Comparison of ENCODE assay signal across 17 mouse cellular contexts in the genomic region with DNA sequence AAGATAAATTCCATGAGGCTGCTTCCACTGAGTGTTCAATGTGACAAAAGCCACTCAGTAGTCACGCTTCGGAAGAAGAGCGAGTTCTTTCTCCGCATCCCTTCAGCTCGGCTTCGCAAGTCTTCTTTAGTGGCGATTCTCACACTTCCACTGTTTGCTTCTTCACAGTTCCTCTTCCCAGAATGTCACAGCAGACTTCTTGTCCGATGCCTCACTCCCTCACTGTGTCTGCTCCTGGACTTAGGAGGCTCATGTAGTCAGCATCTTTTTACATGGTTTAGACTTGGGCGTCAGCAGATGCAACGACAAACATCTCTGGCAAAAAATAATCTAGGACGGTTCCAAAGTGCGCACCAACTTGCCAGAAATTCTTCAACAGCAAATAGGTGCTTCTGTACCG.
"Had no signal": no experiment of that assay in that cellular context is flagged by ENCODE, and none has a peak within 500 bp of the region (broad histone marks: within the 10 kb centered on the region; RNA-seq: fewer than 3 reads in every experiment).

No protein-coding gene starts in this region.

- H3K27me3 ChIP-seq: midbrain, embryonic 12.5 days; neural tube, embryonic 13.5 days; neural tube, embryonic 15.5 days had no signal

- H3K9me3 ChIP-seq: midbrain, embryonic 10.5 days; midbrain, embryonic 12.5 days; neural tube, embryonic 13.5 days; neural tube, embryonic 15.5 days had no signal

- ATAC-seq: midbrain, embryonic 16.5 days had no signal

- H3K36me3 ChIP-seq: midbrain, embryonic 12.5 days had no signal

- DNase-seq: lung, adult 18-20 months; lung, embryonic 14.5 days; lung, postnatal 10 days; lung, postnatal 4 days; midbrain, embryonic 14.5 days; retina, postnatal 1 day; right cerebral cortex, postnatal 14 days; spleen, adult 18-20 months; thymus, adult 2 months; thymus, postnatal 25 days; thymus, postnatal 4 days had no signal

- H3K9ac ChIP-seq: lung, embryonic 14.5 days; midbrain, embryonic 12.5 days; neural tube, embryonic 13.5 days; neural tube, embryonic 15.5 days had no signal

- H3K4me1 ChIP-seq: neural tube, embryonic 13.5 days; neural tube, embryonic 15.5 days had no signal

- H3K4me2 ChIP-seq: lung, embryonic 14.5 days; midbrain, embryonic 12.5 days; neural tube, embryonic 13.5 days; neural tube, embryonic 15.5 days had no signal

- H3K4me3 ChIP-seq: midbrain, embryonic 10.5 days; midbrain, embryonic 12.5 days; myocyte; neural tube, embryonic 13.5 days; neural tube, embryonic 15.5 days had no signal

- H3K27ac ChIP-seq: midbrain, embryonic 12.5 days; neural tube, embryonic 13.5 days; neural tube, embryonic 15.5 days had no signal
